Mouse (Mus musculus) midbrain, embryonic 14.5 days (tissue): ENCODE measurements around the gene Lsg1. TPM values are rescaled to one million over a fixed set of nuclear protein-coding genes. Genes with fewer than 3 reads are reported as not detected.

Experiments
- ATAC-seq: fragments of 200-750 bp; cut with Nextera tagmentation; 2 replicates; pipeline ENCODE4 v1.8.0; 2017; ENCODE audit warnings: moderate number of reproducible peaks, moderate library complexity; ENCODE audit not compliant: low FRiP score, low TSS enrichment
- DNase-seq: peaks from one replicate; pipeline ENCODE4 v3.0.0-alpha.2; 2015
- H3K27ac ChIP-seq: fragments of 300-500 bp; sonication (generic); replicated peaks from 2 replicates; pipeline ENCODE4 v1.5.1; 2014; ENCODE audit warnings: mild to moderate bottlenecking, low read depth, low read length, moderate library complexity
- H3K27me3 ChIP-seq: fragments of 300-500 bp; sonication (generic); 2 replicates; pipeline ENCODE4 v1.6.1; 2014; ENCODE audit warnings: low read length, control low read depth, mixed read lengths; ENCODE audit not compliant: control insufficient read depth, insufficient read depth
- H3K36me3 ChIP-seq: fragments of 300-500 bp; sonication (generic); 2 replicates; pipeline ENCODE4 v1.6.1; 2014; ENCODE audit warnings: low read length, control low read depth; ENCODE audit not compliant: control insufficient read depth, insufficient read depth
- H3K4me1 ChIP-seq: fragments of 300-500 bp; sonication (generic); 2 replicates; pipeline ENCODE4 v1.6.1; 2014; ENCODE audit warnings: mild to moderate bottlenecking, antibody characterized with exemption, low read length, control low read depth; ENCODE audit not compliant: control insufficient read depth, insufficient read depth
- H3K4me2 ChIP-seq: fragments of 300-500 bp; sonication (generic); 2 replicates; pipeline ENCODE4 v1.6.1; 2014; ENCODE audit warnings: mild to moderate bottlenecking, low read length, moderate library complexity
- H3K4me3 ChIP-seq: fragments of 300-500 bp; sonication (generic); replicated peaks from 2 replicates; pipeline ENCODE4 v1.5.1; 2014; ENCODE audit warnings: low read depth, low read length
- H3K9ac ChIP-seq: fragments of 300-500 bp; sonication (generic); replicated peaks from 2 replicates; pipeline ENCODE4 v1.6.1; 2014; ENCODE audit warnings: mild to moderate bottlenecking, low read length, moderate library complexity
- H3K9me3 ChIP-seq: fragments of 300-500 bp; sonication (generic); 2 replicates; pipeline ENCODE4 v1.6.1; 2016; ENCODE audit warnings: low read length, control low read depth, mixed read lengths; ENCODE audit not compliant: control insufficient read depth
- WGBS: fragments of 180-500 bp; shearing (Covaris S2); extraction: QIAGEN DNeasy Blood & Tissue Kit; methylation state at CpG from one replicate; pipeline ENCODE4 v1.1.7; 2014; 5-methylcytosine and 5-hydroxymethylcytosine counted together
- polyA plus RNA-seq: library from polyadenylated mRNA; unstranded; fragments of >200 nt; fragmentation: Nextera tagmentation; extraction: Ambion mirVana; gene quantifications from 2 replicates; pipeline ENCODE4 v1.2.1, GENCODE M21; 2014

Gene Lsg1
- polyA plus RNA-seq, 1 experiment from 2014 or later = 55.0 TPM

GRCm38 (mm10) chr16:30570173-30570572 is 17.2 kb downstream of the Lsg1 start:
- no peak overlapping the region for H3K4me2 ChIP-seq
- H3K9ac ChIP-seq = no peak overlapping the region
- no peaks in the 10 kb centered on the region for H3K9me3 ChIP-seq
- peaks cover 92% of the 10 kb centered on the region for H3K36me3 ChIP-seq
- no peak overlapping the region for H3K4me3 ChIP-seq
- 93% methylated on average over 4 of the region's 4 CpGs for WGBS
- no peaks in the 10 kb centered on the region for H3K4me1 ChIP-seq
- DNase-seq (no peak), ATAC-seq (no peak)
- H3K27ac ChIP-seq = no peak overlapping the region
- no peaks in the 10 kb centered on the region for H3K27me3 ChIP-seq

DNA sequence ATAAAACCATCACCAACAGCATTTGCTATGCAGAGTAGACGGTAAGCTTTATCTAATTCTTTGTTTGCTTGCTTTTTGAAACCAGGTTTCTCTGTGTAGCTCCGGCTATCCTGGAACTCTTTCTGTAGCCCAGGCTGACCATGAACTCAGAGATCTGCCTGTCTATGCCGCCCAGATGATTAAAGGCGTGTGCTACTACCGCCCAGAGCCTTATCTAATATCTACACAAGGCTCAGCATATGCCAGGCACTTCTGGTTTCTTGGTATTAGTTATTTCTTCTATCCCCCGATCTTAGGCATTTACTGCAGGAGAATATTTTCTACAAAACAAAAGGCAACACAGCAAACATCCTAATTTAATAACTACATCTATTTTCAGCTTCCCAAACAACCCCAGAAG is 21.8 kb downstream of the Lsg1 start:
- H3K4me1 ChIP-seq = no peaks in the 10 kb centered on the region
- DNase-seq = no peak
- H3K27me3 ChIP-seq = no peaks in the 10 kb centered on the region
- H3K27ac ChIP-seq = no peak overlapping the region
- H3K4me3 ChIP-seq = no peak overlapping the region
- H3K9ac ChIP-seq = no peak overlapping the region
- no peak for ATAC-seq
- H3K9me3 ChIP-seq = no peaks in the 10 kb centered on the region
- H3K36me3 ChIP-seq = peaks cover 97% of the 10 kb centered on the region
- H3K4me2 ChIP-seq = no peak overlapping the region
- WGBS = 93% methylated on average over 6 of the region's 6 CpGs

DNA sequence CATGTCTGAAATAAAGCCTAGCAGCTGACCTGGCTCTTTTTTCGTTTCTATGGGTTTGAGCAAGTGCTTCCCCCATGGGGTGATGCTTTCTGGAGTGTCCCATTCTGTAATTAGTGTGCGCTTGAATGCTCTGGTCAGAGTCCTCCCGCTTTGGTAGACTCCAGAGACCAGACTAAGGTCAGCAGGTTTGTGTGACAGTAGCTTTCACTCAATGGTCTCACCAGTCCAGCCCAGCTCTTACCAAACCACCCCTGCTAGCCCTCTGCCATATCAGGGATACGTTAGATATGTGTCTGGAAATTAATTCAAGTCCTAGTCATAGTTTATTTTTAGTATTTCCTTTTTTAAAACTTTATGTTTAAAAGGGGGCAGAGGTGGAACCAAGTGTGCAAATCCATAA is 26.8 kb downstream of the Lsg1 start:
- ATAC-seq (no peak), DNase-seq (no peak)
- Histone ChIP-seq H3K9me3 (peaks cover 7% of the 10 kb centered on the region), H3K36me3 (peaks cover 82% of the 10 kb centered on the region), H3K4me1 (no peaks in the 10 kb centered on the region), H3K4me2 (no peak overlapping the region), H3K27ac (no peak overlapping the region), H3K4me3 (no peak overlapping the region), H3K27me3 (no peaks in the 10 kb centered on the region), H3K9ac (no peak overlapping the region)
- WGBS = 95% methylated on average over 4 of the region's 4 CpGs

GRCm38 (mm10) chr16:30559312-30559992 is 27.9 kb downstream of the Lsg1 start:
- Histone ChIP-seq H3K4me3 (no peak overlapping the region), H3K27ac (no peak overlapping the region), H3K36me3 (peaks cover 70% of the 10 kb centered on the region), H3K27me3 (no peaks in the 10 kb centered on the region), H3K4me2 (no peak overlapping the region), H3K4me1 (no peaks in the 10 kb centered on the region), H3K9me3 (peaks cover 15% of the 10 kb centered on the region), H3K9ac (no peak overlapping the region)
- WGBS = 97% methylated on average over 5 of the region's 5 CpGs
- ATAC-seq = no peak
- no peak for DNase-seq

DNA sequence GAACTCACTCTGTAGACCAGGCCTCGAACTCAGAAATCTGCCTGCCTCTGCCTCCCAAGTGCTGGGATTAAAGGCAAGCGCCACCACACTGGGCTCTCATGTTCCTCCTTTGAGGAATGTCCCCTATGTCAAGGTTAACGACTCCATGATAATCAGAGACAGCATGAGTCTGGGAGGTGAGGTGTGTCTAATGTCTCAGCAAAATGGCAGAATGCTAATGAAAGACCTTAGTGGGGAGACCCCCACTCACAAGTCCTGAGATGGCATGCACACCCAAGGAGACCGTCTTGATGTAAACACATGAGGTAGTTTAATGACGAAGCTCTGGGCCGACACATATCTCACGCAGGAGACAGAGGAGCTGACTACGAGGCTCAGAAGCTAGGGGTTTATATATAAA is 33.3 kb downstream of the Lsg1 start:
- no peak for DNase-seq
- Histone ChIP-seq H3K36me3 (peaks cover 17% of the 10 kb centered on the region), H3K27me3 (no peaks in the 10 kb centered on the region), H3K4me1 (peaks cover 8% of the 10 kb centered on the region), H3K27ac (no peak overlapping the region), H3K9ac (no peak overlapping the region), H3K9me3 (peaks cover 15% of the 10 kb centered on the region), H3K4me3 (no peak overlapping the region), H3K4me2 (no peak overlapping the region)
- 96% methylated on average over 8 of the region's 8 CpGs for WGBS
- ATAC-seq = no peak

GRCm38 (mm10) chr16:30552621-30553338 is 34.6 kb downstream of the Lsg1 start:
- peaks cover 6% of the 10 kb centered on the region for H3K36me3 ChIP-seq
- peak overlapping the region; percentile 41; the same call in 1 of the 2 replicates for H3K27ac ChIP-seq
- peaks cover 19% of the 10 kb centered on the region for H3K4me1 ChIP-seq
- no peak overlapping the region for H3K4me2 ChIP-seq
- WGBS = 25% methylated on average over 11 of the region's 11 CpGs
- H3K4me3 ChIP-seq = no peak overlapping the region
- H3K27me3 ChIP-seq = no peaks in the 10 kb centered on the region
- ATAC-seq = no peak; the same call in 1 of the 2 replicates
- peak; percentile 79 for DNase-seq
- no peak overlapping the region for H3K9ac ChIP-seq
- peaks cover 15% of the 10 kb centered on the region for H3K9me3 ChIP-seq

- 8% methylated on average over 13 of the region's 14 CpGs for WGBS
- Histone ChIP-seq H3K27me3 (no peaks in the 10 kb centered on the region), H3K4me2 (peak within 1 kb of the TSS; percentile 59), H3K9ac (peak within 1 kb of the TSS; percentile 97), H3K36me3 (peaks cover 15% of the 10 kb centered on the region), H3K27ac (peak within 1 kb of the TSS; percentile 89), H3K4me3 (peak within 1 kb of the TSS; percentile 86), H3K4me1 (peaks cover 19% of the 10 kb centered on the region), H3K9me3 (peaks cover 8% of the 10 kb centered on the region; the same call in 1 of the 2 replicates)
- ATAC-seq (peak; percentile 72), DNase-seq (peak; percentile 79)
Measured at GRCm38 (mm10) chr16:30550748-30551192, 36.6 kb downstream of the Lsg1 start, which contains the start of gene Tmem44. Tmem44 (minus strand) TSS chr16:30550842.

- Histone ChIP-seq H3K27ac (peak overlapping the region; percentile 89), H3K9ac (peak overlapping the region; percentile 97), H3K36me3 (peaks cover 20% of the 10 kb centered on the region), H3K4me2 (peak overlapping the region; percentile 59), H3K9me3 (peaks cover 3% of the 10 kb centered on the region; the same call in 1 of the 2 replicates), H3K4me1 (peaks cover 19% of the 10 kb centered on the region), H3K4me3 (peak overlapping the region; percentile 86), H3K27me3 (no peaks in the 10 kb centered on the region)
- WGBS = under 1% methylated on average over 63 of the region's 63 CpGs
- ATAC-seq (peak; percentile 92), DNase-seq (peak; percentile 91)
Measured at GRCm38 (mm10) chr16:30549966-30550747, 37.2 kb downstream of the Lsg1 start.
